Mouse (Mus musculus): ENCODE data around the gene Dglucy.

GRCm38 (mm10) chr12:100857791-100858190 lies 78.9 kb downstream of the Dglucy start:
- TF ChIP-seq CTCF (conservative IDR thresholded peaks at IDR 0.05; ENCODE audit: low read length): no peak
- no peak for TF ChIP-seq NANOG (IDR thresholded peaks at IDR 0.05; ENCODE audit: borderline replicate concordance, low read length)
- no peak for TF ChIP-seq POU5F1 (IDR thresholded peaks at IDR 0.05; ENCODE audit: borderline replicate concordance, low read length)
